Mouse (Mus musculus) lung, embryonic 15.5 days (tissue): Measurements from ENCODE around the gene Atf4. TPM values are rescaled to one million over a fixed set of nuclear protein-coding genes. Genes with fewer than 3 reads are reported as not detected.

Experiments
- ATAC-seq: fragments of 200-750 bp; cut with Nextera tagmentation; 2 replicates; pipeline ENCODE4 v1.8.0; 2017; ENCODE audit warnings: moderate number of reproducible peaks, borderline replicate concordance; ENCODE audit not compliant: low FRiP score, low TSS enrichment; ENCODE audit errors: extremely low read depth
- H3K27ac ChIP-seq: fragments of 300-500 bp; sonication (generic); 2 replicates; pipeline ENCODE4 v1.5.1; 2015; ENCODE audit warnings: moderate library complexity, mild to moderate bottlenecking, inconsistent platforms
- H3K27me3 ChIP-seq: fragments of 300-500 bp; sonication (generic); 2 replicates; pipeline ENCODE4 v1.6.1; 2015; ENCODE audit warnings: inconsistent platforms
- H3K36me3 ChIP-seq: fragments of 300-500 bp; sonication (generic); 2 replicates; pipeline ENCODE4 v1.6.1; 2015; ENCODE audit warnings: inconsistent platforms
- H3K4me1 ChIP-seq: fragments of 300-500 bp; sonication (generic); 2 replicates; pipeline ENCODE4 v1.6.1; 2015; ENCODE audit warnings: inconsistent platforms
- H3K4me2 ChIP-seq: fragments of 300-500 bp; sonication (generic); 2 replicates; pipeline ENCODE4 v1.6.1; 2015; ENCODE audit warnings: inconsistent platforms, mild to moderate bottlenecking, moderate library complexity
- H3K4me3 ChIP-seq: fragments of 300-500 bp; sonication (generic); 2 replicates; pipeline ENCODE4 v1.5.1; 2015; ENCODE audit warnings: mild to moderate bottlenecking, inconsistent platforms
- H3K9ac ChIP-seq: fragments of 300-500 bp; sonication (generic); 2 replicates; pipeline ENCODE4 v1.6.1; 2015; ENCODE audit warnings: inconsistent platforms
- H3K9me3 ChIP-seq: fragments of 300-500 bp; sonication (generic); 2 replicates; pipeline ENCODE4 v1.6.1; 2016; ENCODE audit warnings: inconsistent platforms
- WGBS: fragments of 180-500 bp; shearing (Covaris S2); methylation state at CpG from one replicate; pipeline ENCODE4 v1.1.7; 2015; 5-methylcytosine and 5-hydroxymethylcytosine counted together
- polyA plus RNA-seq: library from polyadenylated mRNA; unstranded; fragments of >200 nt; fragmentation: Nextera tagmentation; extraction: Ambion mirVana; gene quantifications from 2 replicates; pipeline ENCODE4 v1.2.1, GENCODE M21; 2015

Atf4 gene
- polyA plus RNA-seq, 1 experiment from 2014 or later = 124 TPM

- Histone ChIP-seq H3K4me2 (no peak overlapping the region), H3K36me3 (no peaks in the 10 kb centered on the region), H3K9ac (no peak overlapping the region), H3K27me3 (no peaks in the 10 kb centered on the region), H3K27ac (no peak overlapping the region), H3K4me1 (no peaks in the 10 kb centered on the region), H3K9me3 (no peaks in the 10 kb centered on the region), H3K4me3 (no peak overlapping the region)
- no peak; the same call in 1 of the 2 replicates for ATAC-seq
- WGBS = 25% methylated on average over 9 of the region's 9 CpGs
Observed at GRCm38 (mm10) chr15:80225208-80225607, 29.8 kb upstream of the Atf4 start.

- Histone ChIP-seq H3K4me2 (no peak overlapping the region), H3K4me1 (no peaks in the 10 kb centered on the region), H3K9ac (no peak overlapping the region), H3K4me3 (no peak overlapping the region), H3K27me3 (no peaks in the 10 kb centered on the region), H3K36me3 (no peaks in the 10 kb centered on the region), H3K9me3 (no peaks in the 10 kb centered on the region), H3K27ac (no peak overlapping the region)
- 43% methylated on average over 2 of the region's 2 CpGs for WGBS
- ATAC-seq = no peak; the same call in 1 of the 2 replicates
Observed at GRCm38 (mm10) chr15:80225796-80226195, 29.2 kb upstream of the Atf4 start.

GRCm38 (mm10) chr15:80228071-80228800 lies 26.7 kb upstream of the Atf4 start:
- H3K9me3 ChIP-seq = no peaks in the 10 kb centered on the region
- no peaks in the 10 kb centered on the region; the same call in 1 of the 2 replicates for H3K4me1 ChIP-seq
- H3K4me3 ChIP-seq = no peak overlapping the region
- H3K9ac ChIP-seq = no peak overlapping the region
- H3K27ac ChIP-seq = no peak overlapping the region
- ATAC-seq = no peak
- H3K36me3 ChIP-seq = no peaks in the 10 kb centered on the region
- no peak overlapping the region for H3K4me2 ChIP-seq
- H3K27me3 ChIP-seq = no peaks in the 10 kb centered on the region
- whole genome bisulfite sequencing = 71% methylated on average over 17 of the region's 17 CpGs

- no peak overlapping the region for H3K27ac ChIP-seq
- H3K36me3 ChIP-seq = peaks cover 14% of the 10 kb centered on the region
- WGBS = 69% methylated on average over 2 of the region's 2 CpGs
- ATAC-seq = no peak
- H3K4me3 ChIP-seq = no peak overlapping the region
- no peak overlapping the region for H3K4me2 ChIP-seq
- no peak overlapping the region for H3K9ac ChIP-seq
- H3K4me1 ChIP-seq = peaks cover 15% of the 10 kb centered on the region
- H3K27me3 ChIP-seq = no peaks in the 10 kb centered on the region
- no peaks in the 10 kb centered on the region for H3K9me3 ChIP-seq
Observed at GRCm38 (mm10) chr15:80232331-80232730, 22.7 kb upstream of the Atf4 start.

- no peaks in the 10 kb centered on the region for H3K9me3 ChIP-seq
- H3K4me2 ChIP-seq = peak overlapping the region; percentile 72; the same call in 1 of the 2 replicates
- peaks cover 15% of the 10 kb centered on the region for H3K4me1 ChIP-seq
- peaks cover 17% of the 10 kb centered on the region for H3K36me3 ChIP-seq
- peak overlapping the region; percentile 81 for H3K27ac ChIP-seq
- ATAC-seq = no peak
- no peak overlapping the region for H3K9ac ChIP-seq
- WGBS = 54% methylated on average over 4 of the region's 4 CpGs
- H3K4me3 ChIP-seq = no peak overlapping the region
- no peaks in the 10 kb centered on the region for H3K27me3 ChIP-seq
Observed at GRCm38 (mm10) chr15:80233053-80233452, 21.9 kb upstream of the Atf4 start.

GRCm38 (mm10) chr15:80233733-80234509 lies 21.1 kb upstream of the Atf4 start, which contains the start of gene Mief1:
Gene Mief1, plus strand, starts transcription at chr15:80234018.
- H3K4me3 ChIP-seq = peak within 1 kb of the TSS; percentile 85
- peak; percentile 98 for ATAC-seq
- peak within 1 kb of the TSS; percentile 81 for H3K27ac ChIP-seq
- 3% methylated on average over 59 of the region's 67 CpGs for WGBS
- peaks cover 26% of the 10 kb centered on the region for H3K36me3 ChIP-seq
- H3K4me2 ChIP-seq = peak within 1 kb of the TSS; percentile 72
- H3K9ac ChIP-seq = peak within 1 kb of the TSS; percentile 81
- H3K9me3 ChIP-seq = no peaks in the 10 kb centered on the region
- peaks cover 15% of the 10 kb centered on the region for H3K4me1 ChIP-seq
- H3K27me3 ChIP-seq = no peaks in the 10 kb centered on the region

- Histone ChIP-seq H3K4me3 (peak within 1 kb of the TSS; percentile 85), H3K4me1 (peaks cover 15% of the 10 kb centered on the region), H3K4me2 (peak within 1 kb of the TSS; percentile 72), H3K27me3 (no peaks in the 10 kb centered on the region), H3K9ac (peak within 1 kb of the TSS; percentile 81), H3K36me3 (peaks cover 34% of the 10 kb centered on the region), H3K27ac (no peak within 1 kb of the TSS), H3K9me3 (no peaks in the 10 kb centered on the region)
- no peak for ATAC-seq
- WGBS = 92% methylated on average over 9 of the region's 9 CpGs
Observed at GRCm38 (mm10) chr15:80235535-80235934, 19.4 kb upstream of the Atf4 start, which contains the start of gene AC140267.1. Gene AC140267.1, plus strand, starts transcription at chr15:80235835.

- Histone ChIP-seq H3K36me3 (peaks cover 75% of the 10 kb centered on the region), H3K27me3 (no peaks in the 10 kb centered on the region), H3K9ac (no peak overlapping the region), H3K27ac (no peak overlapping the region), H3K9me3 (no peaks in the 10 kb centered on the region), H3K4me3 (no peak overlapping the region), H3K4me1 (peaks cover 3% of the 10 kb centered on the region; the same call in 1 of the 2 replicates), H3K4me2 (no peak overlapping the region)
- WGBS = 94% methylated on average over 12 of the region's 12 CpGs
- no peak for ATAC-seq
Observed at GRCm38 (mm10) chr15:80248135-80248534, 6.8 kb upstream of the Atf4 start.

- no peak for ATAC-seq
- no peak overlapping the region for H3K27ac ChIP-seq
- H3K9me3 ChIP-seq = no peaks in the 10 kb centered on the region
- no peaks in the 10 kb centered on the region for H3K27me3 ChIP-seq
- H3K4me1 ChIP-seq = peaks cover 5% of the 10 kb centered on the region; the same call in 1 of the 2 replicates
- 95% methylated on average over 1 of the region's 1 CpGs for WGBS
- peaks cover 72% of the 10 kb centered on the region for H3K36me3 ChIP-seq
- H3K4me3 ChIP-seq = no peak overlapping the region
- H3K9ac ChIP-seq = no peak overlapping the region
- H3K4me2 ChIP-seq = no peak overlapping the region
Observed at GRCm38 (mm10) chr15:80248596-80248995, 6.4 kb upstream of the Atf4 start.

- Histone ChIP-seq H3K27me3 (no peaks in the 10 kb centered on the region), H3K9me3 (no peaks in the 10 kb centered on the region), H3K4me1 (peaks cover 15% of the 10 kb centered on the region), H3K4me2 (no peak overlapping the region), H3K9ac (no peak overlapping the region), H3K27ac (no peak overlapping the region), H3K36me3 (peaks cover 64% of the 10 kb centered on the region), H3K4me3 (no peak overlapping the region)
- 93% methylated on average over 10 of the region's 10 CpGs for WGBS
- no peak for ATAC-seq
Observed at GRCm38 (mm10) chr15:80249672-80250071, 5.3 kb upstream of the Atf4 start.

- peaks cover 15% of the 10 kb centered on the region for H3K4me1 ChIP-seq
- ATAC-seq = no peak
- H3K27me3 ChIP-seq = no peaks in the 10 kb centered on the region
- no peak overlapping the region for H3K4me3 ChIP-seq
- H3K36me3 ChIP-seq = peaks cover 58% of the 10 kb centered on the region
- WGBS = 64% methylated on average over 6 of the region's 6 CpGs
- no peak overlapping the region for H3K9ac ChIP-seq
- no peak overlapping the region for H3K4me2 ChIP-seq
- H3K27ac ChIP-seq = no peak overlapping the region
- H3K9me3 ChIP-seq = no peaks in the 10 kb centered on the region
Observed at GRCm38 (mm10) chr15:80250586-80250985, 4.4 kb upstream of the Atf4 start.

GRCm38 (mm10) chr15:80253530-80253929 lies 1.5 kb upstream of the Atf4 start:
- H3K4me2 ChIP-seq = peak overlapping the region; percentile 82; the same call in 1 of the 2 replicates
- 23% methylated on average over 2 of the region's 2 CpGs for WGBS
- H3K9ac ChIP-seq = no peak overlapping the region
- H3K36me3 ChIP-seq = peaks cover 58% of the 10 kb centered on the region
- no peak overlapping the region for H3K4me3 ChIP-seq
- no peaks in the 10 kb centered on the region for H3K27me3 ChIP-seq
- H3K4me1 ChIP-seq = peaks cover 34% of the 10 kb centered on the region
- H3K27ac ChIP-seq = peak overlapping the region; percentile 95; the same call in 1 of the 2 replicates
- no peaks in the 10 kb centered on the region for H3K9me3 ChIP-seq
- ATAC-seq = no peak
